Mouse (Mus musculus) embryonic fibroblast, embryonic 13.5 days (primary cell): ENCODE measurements around the gene Hist1h4d. TPM values are rescaled to one million over a fixed set of nuclear protein-coding genes. Genes with fewer than 3 reads are reported as not detected.
"Not testable (repeated sequence)": the region's sequence is repeated elsewhere in the genome, so short reads cannot be mapped to it uniquely, and the experiment has no call there.

Source experiments
- H3K27ac ChIP-seq: 2 replicates; pipeline ENCODE4 v1.5.1; 2012; ENCODE audit warnings: low read length, control low read depth, inconsistent platforms; ENCODE audit not compliant: insufficient read depth
- H3K4me1 ChIP-seq: 2 replicates; pipeline ENCODE4 v1.6.1; 2011; ENCODE audit warnings: low read length; ENCODE audit not compliant: control insufficient read depth, insufficient read depth
- H3K4me3 ChIP-seq: 2 replicates; pipeline ENCODE4 v1.5.1; 2011; ENCODE audit warnings: mild to moderate bottlenecking, control low read depth, low read length; ENCODE audit not compliant: insufficient read depth
- CTCF ChIP-seq: IDR thresholded peaks from 2 replicates; pipeline ENCODE4 v1.5.1; 2011; ENCODE audit warnings: mild to moderate bottlenecking, control low read depth, low read length, moderate library complexity, borderline replicate concordance; ENCODE audit not compliant: insufficient read depth
- POLR2A ChIP-seq: IDR thresholded peaks from 2 replicates; pipeline ENCODE4 v1.6.1; 2011; ENCODE audit warnings: low read depth, mild to moderate bottlenecking, control low read depth, low read length, moderate library complexity
- polyA plus RNA-seq: library from polyadenylated mRNA; stranded (reverse); fragments of >200 nt; gene quantifications from 2 replicates; pipeline ENCODE4 v1.2.4, GENCODE M21; 2011; ENCODE audit warnings: low read depth; ENCODE audit not compliant: missing spikeins, insufficient read length

The Hist1h4d gene
- polyA plus RNA-seq, 1 experiment, result 6.8 TPM

DNA sequence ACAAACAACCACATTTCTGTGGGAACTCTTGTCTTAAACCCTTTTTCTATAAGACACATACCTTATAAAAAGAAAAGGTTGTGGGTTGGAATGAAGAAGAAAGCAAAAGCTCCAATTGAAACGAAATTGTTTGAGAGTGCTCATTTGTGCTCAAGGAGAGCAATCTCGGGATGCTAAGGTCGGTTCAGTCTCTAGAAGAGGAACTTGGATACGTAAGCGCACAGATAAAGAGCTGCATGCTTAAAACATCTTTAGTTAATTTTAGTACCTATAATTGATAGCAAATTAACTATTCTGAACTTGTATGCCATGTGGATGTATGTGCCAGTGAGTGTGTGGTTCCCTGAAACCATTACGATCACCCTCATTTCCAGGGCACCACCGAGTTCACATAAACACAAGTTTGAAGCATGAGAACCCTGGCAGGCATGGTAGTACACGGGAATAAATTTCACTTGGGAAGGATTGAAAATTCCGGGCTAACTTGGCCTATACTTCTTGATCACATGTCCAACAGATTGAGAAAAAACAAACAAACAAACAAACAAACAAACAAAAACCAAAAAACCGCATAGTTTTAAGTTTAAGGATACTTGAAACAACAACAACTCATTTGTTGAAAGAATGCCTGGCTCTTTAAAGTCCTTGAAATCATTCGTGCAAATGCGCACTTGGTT lies 38.8 kb downstream of the Hist1h4d start:
- Histone ChIP-seq H3K4me3 (peak overlapping the region; percentile 49), H3K27ac (peak overlapping the region; percentile 66), H3K4me1 (peaks cover 3% of the 10 kb centered on the region; the same call in 1 of the 2 replicates)
- no peak for TF ChIP-seq POLR2A
- TF ChIP-seq CTCF, result no peak

DNA sequence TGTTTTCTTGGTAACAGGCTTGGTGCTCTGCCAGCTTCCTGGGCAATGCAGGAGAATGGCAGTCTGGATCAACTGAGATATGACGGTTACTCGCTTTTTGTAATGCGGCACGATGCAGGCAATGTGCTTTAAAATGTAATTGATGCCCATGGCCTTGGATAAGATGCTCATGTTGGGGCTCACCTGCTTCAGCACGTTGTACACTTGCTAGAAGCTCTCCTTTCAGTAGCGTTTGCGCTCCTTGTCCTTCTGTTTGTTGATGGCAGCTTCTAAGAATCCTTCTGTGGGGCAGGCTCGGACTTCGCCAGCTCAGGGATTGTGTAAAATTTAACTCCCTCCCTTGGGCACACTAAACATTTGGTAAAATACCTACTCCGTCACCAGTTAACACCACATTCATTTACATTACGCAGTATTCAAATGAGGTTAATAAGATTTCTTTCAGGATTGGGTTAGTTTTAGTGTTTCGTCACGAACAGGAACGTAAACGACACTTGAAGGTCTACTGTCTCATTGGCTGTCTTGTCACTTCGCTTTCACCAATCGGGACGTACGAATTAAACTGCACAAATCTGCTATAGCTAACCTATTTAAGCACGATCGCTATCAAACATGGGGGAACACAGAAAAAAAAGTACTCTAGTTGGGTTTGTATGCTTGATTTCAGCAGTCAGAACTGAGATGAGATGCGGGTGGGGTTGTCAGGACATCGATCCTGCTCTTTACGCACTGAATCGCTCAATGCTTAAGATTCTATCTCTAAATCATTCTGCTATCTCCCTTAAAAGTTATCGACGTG lies 39.5 kb downstream of the Hist1h4d start, which contains the start of gene Hist1h2be:
Hist1h2be (minus strand) TSS at position 392 of the 799 bp plus-strand sequence.
- Histone ChIP-seq H3K4me3 (peak within 1 kb of the TSS; percentile 75), H3K27ac (peak within 1 kb of the TSS; percentile 86), H3K4me1 (peaks cover 3% of the 10 kb centered on the region; the same call in 1 of the 2 replicates)
- peak; percentile 86; the same call in 1 of the 2 replicates for TF ChIP-seq POLR2A
- no peak for TF ChIP-seq CTCF

DNA sequence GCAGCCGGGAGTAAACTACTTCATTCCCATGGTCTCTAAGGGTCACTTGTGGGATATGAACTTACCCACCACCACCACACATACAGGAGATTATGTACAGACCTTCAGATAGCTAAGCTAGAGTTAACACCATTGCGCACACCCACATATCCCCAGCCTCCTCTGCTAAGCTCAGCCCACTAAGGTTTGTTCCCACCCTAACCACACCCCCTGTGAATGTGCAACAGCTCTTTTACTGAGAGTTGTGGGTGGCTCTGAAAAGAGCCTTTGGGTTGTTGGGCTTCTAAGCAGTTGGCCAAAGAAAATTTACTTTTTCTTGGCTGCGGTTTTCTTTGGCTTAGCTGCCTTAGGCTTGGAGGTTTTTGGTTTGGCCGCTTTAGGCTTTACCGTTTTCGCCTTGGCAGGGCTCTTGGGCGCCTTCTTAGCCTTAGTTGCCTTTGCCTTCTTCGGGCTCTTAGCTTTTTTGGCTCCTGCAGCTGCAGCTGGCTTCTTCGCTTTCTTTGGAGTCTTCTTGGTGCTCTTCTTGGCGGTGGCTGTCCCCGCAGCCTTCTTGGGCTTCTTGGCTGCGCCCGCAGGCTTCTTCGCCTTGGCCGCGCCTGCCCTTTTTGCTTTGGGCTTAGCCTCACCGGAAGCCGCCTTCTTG lies 40.3 kb downstream of the Hist1h4d start:
- peak overlapping the region; percentile 86 for H3K27ac ChIP-seq

DNA sequence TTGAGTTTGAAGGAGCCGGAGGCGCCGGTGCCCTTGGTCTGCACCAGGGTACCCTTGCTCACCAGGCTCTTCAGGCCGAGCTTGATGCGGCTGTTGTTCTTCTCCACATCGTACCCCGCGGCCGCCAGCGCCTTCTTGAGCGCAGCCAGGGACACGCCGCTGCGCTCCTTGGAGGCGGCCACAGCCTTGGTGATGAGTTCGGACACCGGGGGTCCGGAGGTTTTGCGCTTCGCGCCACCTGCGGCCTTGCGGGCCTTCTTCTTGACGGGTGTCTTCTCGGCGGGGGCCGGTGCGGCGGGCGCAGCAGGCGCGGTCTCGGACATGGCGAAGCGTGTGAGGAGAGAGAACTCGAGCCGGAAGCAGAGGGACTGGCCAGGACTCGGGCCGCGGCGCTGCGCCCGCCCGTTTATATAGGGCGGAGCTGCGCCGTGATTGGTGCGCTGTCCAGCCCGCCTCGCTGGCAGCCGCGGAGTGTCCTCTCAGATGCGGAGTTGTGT lies 40.8 kb downstream of the Hist1h4d start, which contains the start of gene Hist1h1e:
Hist1h1e (minus strand) TSS at position 384 of the 497 bp plus-strand sequence.
- peak within 1 kb of the TSS; percentile 75 for H3K4me3 ChIP-seq
- peak within 1 kb of the TSS; percentile 86 for H3K27ac ChIP-seq
- peak; percentile 96 for TF ChIP-seq POLR2A
- not testable (repeated sequence) for H3K4me1 ChIP-seq

More for the DNA sequence above, 40.3 kb downstream of the Hist1h4d start:
- peak overlapping the region; percentile 75 for H3K4me3 ChIP-seq
- TF ChIP-seq POLR2A (peak; percentile 81), CTCF (no peak)
- peaks cover 3% of the 10 kb centered on the region; the same call in 1 of the 2 replicates for H3K4me1 ChIP-seq

DNA sequence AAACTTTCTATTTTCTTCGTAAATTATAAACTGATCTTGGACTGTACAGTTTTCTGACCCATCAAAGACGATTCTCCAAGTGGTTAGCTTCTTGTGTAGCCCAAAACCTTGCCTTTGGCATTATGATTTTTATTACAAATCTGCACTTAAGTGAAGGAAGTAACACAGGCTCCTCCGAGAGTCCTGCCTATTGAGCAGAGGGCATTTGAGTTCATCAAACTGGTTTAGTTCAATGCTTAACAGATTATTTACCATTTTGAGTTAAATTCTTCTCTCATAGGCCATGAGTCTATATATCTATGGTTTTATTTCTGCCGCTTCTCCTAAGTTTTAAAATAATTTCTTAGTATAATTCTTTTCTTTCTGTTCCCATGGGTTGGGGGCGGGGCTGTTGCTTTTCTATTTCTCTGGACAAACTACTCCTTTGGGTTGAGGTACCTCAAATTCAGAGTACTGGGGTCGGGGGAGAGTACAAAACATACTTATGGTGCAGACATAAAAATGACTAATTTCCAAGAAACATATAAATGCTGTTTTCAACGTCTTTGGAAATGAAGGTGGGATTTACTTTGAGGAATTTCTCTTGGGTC lies 41.6 kb downstream of the Hist1h4d start:
- Histone ChIP-seq H3K4me1 (peaks cover 3% of the 10 kb centered on the region; the same call in 1 of the 2 replicates), H3K4me3 (peak overlapping the region; percentile 37), H3K27ac (peak overlapping the region; percentile 53; the same call in 1 of the 2 replicates)
- TF ChIP-seq CTCF (no peak), POLR2A (no peak)

DNA sequence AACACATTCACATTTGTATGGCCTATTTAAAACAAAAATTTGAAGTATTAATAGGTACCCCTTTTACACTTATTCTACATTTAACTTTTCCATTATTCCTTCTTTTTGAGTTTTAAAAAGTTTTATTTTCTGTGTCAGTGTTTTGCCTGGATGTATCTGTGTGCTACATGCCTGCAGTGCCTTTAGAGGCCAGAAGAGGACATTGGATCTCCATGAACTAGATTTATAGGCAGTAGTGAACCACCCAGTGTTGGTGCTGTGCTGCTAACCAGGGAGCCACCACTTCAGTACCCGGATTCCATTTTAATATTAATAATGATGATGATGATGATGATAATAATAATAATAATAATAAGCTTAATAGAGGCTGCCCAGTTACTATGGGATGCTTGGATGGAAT lies 49.3 kb downstream of the Hist1h4d start:
- H3K27ac ChIP-seq, result no peak overlapping the region
- H3K4me1 ChIP-seq, result no peaks in the 10 kb centered on the region
- TF ChIP-seq CTCF, result 0 out of 2 replicates have a peak, but pooled peaks have one; percentile 11
- TF ChIP-seq POLR2A, result no peak

More for the DNA sequence above, 49.3 kb downstream of the Hist1h4d start:
- no peak overlapping the region for H3K4me3 ChIP-seq

Other genes starting within 250 kb of the Hist1h4d start
- gene Zfp322a, start 212.4 kb upstream of the Hist1h4d start, polyA plus RNA-seq, result 24.1 and 25.7 TPM in 2 replicates
- gene Abt1, start 157.7 kb upstream of the Hist1h4d start, polyA plus RNA-seq, result 4.2 and 4.7 TPM in 2 replicates
- not detected in 2 replicates for gene Btn1a1, start 115.7 kb upstream of the Hist1h4d start, polyA plus RNA-seq
- gene Btn2a2, start 92.7 kb upstream of the Hist1h4d start, polyA plus RNA-seq, result not detected in 2 replicates
- 8.1 and 10.5 TPM in 2 replicates for gene Hist1h4h, start 50.5 kb upstream of the Hist1h4d start, polyA plus RNA-seq
- gene Hist1h2af, start 47.7 kb upstream of the Hist1h4d start, polyA plus RNA-seq, result 12.7 and 20.4 TPM in 2 replicates
- 5.7 TPM in 1 of 2 replicates, not detected in the other for gene Hist1h3g, start 46.2 kb upstream of the Hist1h4d start, polyA plus RNA-seq
- 1.8 and 4.0 TPM in 2 replicates for gene Hist1h2bh, start 38.2 kb upstream of the Hist1h4d start, polyA plus RNA-seq
- 0.61 and 0.70 TPM in 2 replicates for gene Hist1h3f, start 37.5 kb upstream of the Hist1h4d start, polyA plus RNA-seq
- 9.6 and 18.1 TPM in 2 replicates for gene Hist1h4f, start 29.9 kb upstream of the Hist1h4d start, polyA plus RNA-seq
- gene Hist1h1d, start 28.3 kb upstream of the Hist1h4d start, polyA plus RNA-seq, result 0.83 and 2.7 TPM in 2 replicates
- gene Hist1h3e, start 19.2 kb upstream of the Hist1h4d start, polyA plus RNA-seq, result 2.4 and 3.4 TPM in 2 replicates
- gene Hist1h2ae, start 10.4 kb upstream of the Hist1h4d start, polyA plus RNA-seq, result 3.4 and 6.0 TPM in 2 replicates
- gene Hist1h2bg, start 10.2 kb upstream of the Hist1h4d start, polyA plus RNA-seq, result 12.6 and 22.6 TPM in 2 replicates
- gene Hist1h2bf, start 7.4 kb upstream of the Hist1h4d start, polyA plus RNA-seq, result 5.7 and 6.4 TPM in 2 replicates
- gene Hist1h2ad, start 7.2 kb upstream of the Hist1h4d start, polyA plus RNA-seq, result 2.9 and 3.0 TPM in 2 replicates
- gene Hist1h3d, start 5.8 kb upstream of the Hist1h4d start, polyA plus RNA-seq, result 2.4 and 5.1 TPM in 2 replicates
- 2.2 and 4.1 TPM in 2 replicates for gene Hist1h2be, start 39.5 kb downstream of the Hist1h4d start, polyA plus RNA-seq
- 3.8 and 8.8 TPM in 2 replicates for gene Hist1h1e, start 41.0 kb downstream of the Hist1h4d start, polyA plus RNA-seq
- 0.79 and 0.82 TPM in 2 replicates for gene Hist1h2ac, start 102.3 kb downstream of the Hist1h4d start, polyA plus RNA-seq
- 55.6 and 62.4 TPM in 2 replicates for gene Hist1h2bc, start 102.6 kb downstream of the Hist1h4d start, polyA plus RNA-seq
- gene Hist1h1t, start 114.2 kb downstream of the Hist1h4d start, polyA plus RNA-seq, result not detected in 2 replicates
- 2.8 and 3.8 TPM in 2 replicates for gene Hist1h4c, start 116.9 kb downstream of the Hist1h4d start, polyA plus RNA-seq
- gene Hfe, start 129.3 kb downstream of the Hist1h4d start, polyA plus RNA-seq, result 4.6 and 7.9 TPM in 2 replicates
- gene Hist1h1c, start 157.2 kb downstream of the Hist1h4d start, polyA plus RNA-seq, result 69.4 and 72.0 TPM in 2 replicates
- gene Hist1h3c, start 164.0 kb downstream of the Hist1h4d start, polyA plus RNA-seq, result 2.6 and 5.4 TPM in 2 replicates
- 4.2 and 5.7 TPM in 2 replicates for gene Hist1h2bb, start 165.1 kb downstream of the Hist1h4d start, polyA plus RNA-seq
- gene Hist1h2ab, start 169.5 kb downstream of the Hist1h4d start, polyA plus RNA-seq, result 10.0 and 12.3 TPM in 2 replicates
- gene Hist1h3b, start 170.7 kb downstream of the Hist1h4d start, polyA plus RNA-seq, result 5.6 and 6.3 TPM in 2 replicates
- 7.8 and 12.5 TPM in 2 replicates for gene Hist1h4b, start 175.4 kb downstream of the Hist1h4d start, polyA plus RNA-seq
- 1.3 and 5.4 TPM in 2 replicates for gene Hist1h4a, start 179.6 kb downstream of the Hist1h4d start, polyA plus RNA-seq
- gene Hist1h3a, start 180.8 kb downstream of the Hist1h4d start, polyA plus RNA-seq, result 2.0 and 5.5 TPM in 2 replicates
- gene Hist1h1a, start 182.1 kb downstream of the Hist1h4d start, polyA plus RNA-seq, result 2.3 and 7.9 TPM in 2 replicates
- gene Trim38, start 188.3 kb downstream of the Hist1h4d start, polyA plus RNA-seq, result not detected in 2 replicates
- gene Slc17a2, start 225.4 kb downstream of the Hist1h4d start, polyA plus RNA-seq, result not detected in 2 replicates